Mouse (Mus musculus): ENCODE results near the gene Rpl11.

DNA sequence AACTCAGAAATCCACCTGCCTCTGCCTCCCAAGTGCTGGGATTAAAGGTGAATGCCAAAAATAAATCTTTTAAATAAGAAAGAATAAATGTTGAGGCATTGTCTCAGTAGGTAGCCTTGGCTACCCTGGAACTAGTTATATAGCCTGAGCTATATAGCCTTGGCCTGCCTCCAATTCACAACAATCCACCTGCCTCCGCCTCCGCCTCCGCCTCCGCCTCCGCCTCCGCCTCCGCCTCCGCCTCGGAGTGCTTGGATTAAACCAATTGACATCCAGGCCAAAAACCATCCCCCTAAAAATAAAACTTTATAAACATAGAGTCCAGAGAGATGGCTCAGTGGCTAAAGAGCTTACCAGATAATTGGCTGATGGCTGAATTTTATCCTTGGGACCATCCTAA lies 30.3 kb downstream of the Rpl11 start:
- no peak for TF ChIP-seq CTCF (IDR thresholded peaks at IDR 0.05; ENCODE audit: low read depth, low read length)
- no peak for TF ChIP-seq EP300 (IDR thresholded peaks at IDR 0.05; ENCODE audit: insufficient read depth, low read depth, low read length)

Data from ES-Bruce4 (cell line).